Mouse (Mus musculus): ENCODE measurements around the gene Evi2.

GRCm38 (mm10) chr11:79529226-79529625 is 1.2 kb downstream of the Evi2 start:
- no peak for TF ChIP-seq CTCF (IDR thresholded peaks at IDR 0.05; ENCODE audit: low read depth, low read length)
- TF ChIP-seq POLR2A (IDR thresholded peaks at IDR 0.05; ENCODE audit: insufficient read depth, low read length): no peak
- TF ChIP-seq EP300 (IDR thresholded peaks at IDR 0.05; ENCODE audit: insufficient read depth, low read depth, low read length): no peak

All from ES-Bruce4 (cell line).